Mouse (Mus musculus): ENCODE results near the gene Pebp1. TPM values are rescaled to one million over a fixed set of nuclear protein-coding genes. Genes with fewer than 3 reads are reported as not detected.

Pebp1 gene
- polyA plus RNA-seq, 1 experiment from 2014 or later: 129 TPM

GRCm38 (mm10) chr5:117251763-117252162 lies 35.7 kb downstream of the Pebp1 start:
- H3K27me3 ChIP-seq (ENCODE audit: insufficient read depth, low read length): no peaks in the 10 kb centered on the region
- no peak overlapping the region for H3K4me3 ChIP-seq (ENCODE audit: low read depth, low read length)
- no peak for TF ChIP-seq CTCF (IDR thresholded peaks at IDR 0.05; ENCODE audit: low read depth)
- peak; percentile 74 for ATAC-seq
- 74% methylated on average over 3 of the region's 3 CpGs for WGBS (ENCODE audit: insufficient replicate concordance)
- H3K4me2 ChIP-seq (ENCODE audit: low read depth, low read length): no peak overlapping the region
- H3K4me1 ChIP-seq (ENCODE audit: insufficient read depth): no peaks in the 10 kb centered on the region
- H3K9me3 ChIP-seq (ENCODE audit: low read length): no peaks in the 10 kb centered on the region
- H3K9ac ChIP-seq (replicated peaks): no peak overlapping the region
- no peak overlapping the region for H3K27ac ChIP-seq (ENCODE audit: low read depth)
- no peak for DNase-seq
- peaks cover 60% of the 10 kb centered on the region for H3K36me3 ChIP-seq (replicated peaks; ENCODE audit: insufficient read depth, low read length)

DNA sequence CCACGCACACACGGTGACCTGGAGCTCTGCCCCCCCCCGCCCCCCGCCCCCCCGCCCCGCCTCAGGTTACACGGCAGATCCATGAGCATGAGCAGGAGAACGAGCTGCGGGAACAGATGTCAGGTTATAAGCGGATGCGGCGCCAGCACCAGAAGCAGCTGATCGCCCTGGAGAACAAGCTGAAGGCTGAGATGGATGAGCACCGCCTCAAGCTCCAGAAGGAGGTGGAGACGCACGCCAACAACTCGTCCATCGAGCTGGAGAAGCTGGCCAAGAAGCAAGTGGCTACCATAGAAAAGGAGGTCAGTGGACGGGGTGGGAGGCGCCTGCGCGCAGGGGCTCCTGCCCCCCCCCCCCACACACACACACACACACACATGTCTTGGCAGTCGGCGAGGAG lies 36.6 kb downstream of the Pebp1 start:
- 85% methylated on average over 22 of the region's 24 CpGs for WGBS (ENCODE audit: insufficient replicate concordance)
- Histone ChIP-seq H3K4me2 (ENCODE audit: low read depth, low read length) (no peak overlapping the region), H3K9ac (replicated peaks) (no peak overlapping the region), H3K4me1 (ENCODE audit: insufficient read depth) (no peaks in the 10 kb centered on the region), H3K27me3 (ENCODE audit: insufficient read depth, low read length) (no peaks in the 10 kb centered on the region), H3K4me3 (ENCODE audit: low read depth, low read length) (no peak overlapping the region), H3K9me3 (ENCODE audit: low read length) (no peaks in the 10 kb centered on the region), H3K27ac (ENCODE audit: low read depth) (no peak overlapping the region), H3K36me3 (replicated peaks; ENCODE audit: insufficient read depth, low read length) (peaks cover 51% of the 10 kb centered on the region)
- no peak for ATAC-seq
- no peak for TF ChIP-seq CTCF (IDR thresholded peaks at IDR 0.05; ENCODE audit: low read depth)
- TF ChIP-seq EP300 (IDR thresholded peaks at IDR 0.05; ENCODE audit: low read depth): no peak
- DNase-seq: no peak

- ATAC-seq: no peak
- WGBS (ENCODE audit: insufficient replicate concordance): 65% methylated on average over 10 of the region's 10 CpGs
- Histone ChIP-seq H3K4me2 (ENCODE audit: low read depth, low read length) (no peak overlapping the region), H3K27me3 (ENCODE audit: insufficient read depth, low read length) (no peaks in the 10 kb centered on the region), H3K4me1 (ENCODE audit: insufficient read depth) (no peaks in the 10 kb centered on the region), H3K36me3 (replicated peaks; ENCODE audit: insufficient read depth, low read length) (peaks cover 41% of the 10 kb centered on the region), H3K27ac (ENCODE audit: low read depth) (no peak overlapping the region), H3K9ac (replicated peaks) (no peak overlapping the region), H3K9me3 (ENCODE audit: low read length) (no peaks in the 10 kb centered on the region), H3K4me3 (ENCODE audit: low read depth, low read length) (no peak overlapping the region)
- no peak for DNase-seq
- TF ChIP-seq EP300 (IDR thresholded peaks at IDR 0.05; ENCODE audit: low read depth) (no peak), CTCF (IDR thresholded peaks at IDR 0.05; ENCODE audit: low read depth) (no peak)
These were observed 39.1 kb downstream of the Pebp1 start for GRCm38 (mm10) chr5:117248351-117248750.

GRCm38 (mm10) chr5:117245170-117245569 lies 42.3 kb downstream of the Pebp1 start:
- Histone ChIP-seq H3K9me3 (ENCODE audit: low read length) (no peaks in the 10 kb centered on the region), H3K27ac (ENCODE audit: low read depth) (no peak overlapping the region), H3K27me3 (ENCODE audit: insufficient read depth, low read length) (no peaks in the 10 kb centered on the region), H3K9ac (replicated peaks) (no peak overlapping the region), H3K4me1 (ENCODE audit: insufficient read depth) (no peaks in the 10 kb centered on the region), H3K36me3 (replicated peaks; ENCODE audit: insufficient read depth, low read length) (peaks cover 43% of the 10 kb centered on the region), H3K4me2 (ENCODE audit: low read depth, low read length) (no peak overlapping the region), H3K4me3 (ENCODE audit: low read depth, low read length) (no peak overlapping the region)
- peak; percentile 44 for DNase-seq
- ATAC-seq: peak; percentile 82
- TF ChIP-seq CTCF (IDR thresholded peaks at IDR 0.05; ENCODE audit: low read depth) (no peak), EP300 (IDR thresholded peaks at IDR 0.05; ENCODE audit: low read depth) (peak; percentile 31; the same call in 1 of the 2 replicates)
- WGBS (ENCODE audit: insufficient replicate concordance): 77% methylated on average over 8 of the region's 8 CpGs

- Histone ChIP-seq H3K4me2 (ENCODE audit: low read depth, low read length) (no peak overlapping the region), H3K4me1 (ENCODE audit: insufficient read depth) (no peaks in the 10 kb centered on the region), H3K27me3 (ENCODE audit: insufficient read depth, low read length) (no peaks in the 10 kb centered on the region), H3K4me3 (ENCODE audit: low read depth, low read length) (no peak overlapping the region), H3K9me3 (ENCODE audit: low read length) (no peaks in the 10 kb centered on the region), H3K9ac (replicated peaks) (no peak overlapping the region), H3K36me3 (replicated peaks; ENCODE audit: insufficient read depth, low read length) (peaks cover 38% of the 10 kb centered on the region), H3K27ac (ENCODE audit: low read depth) (no peak overlapping the region)
- ATAC-seq (no peak), DNase-seq (no peak)
- no peak for TF ChIP-seq EP300 (IDR thresholded peaks at IDR 0.05; ENCODE audit: low read depth)
- no peak for TF ChIP-seq CTCF (IDR thresholded peaks at IDR 0.05; ENCODE audit: low read depth)
- 88% methylated on average over 22 of the region's 22 CpGs for WGBS (ENCODE audit: insufficient replicate concordance)
These were observed 44.5 kb downstream of the Pebp1 start for GRCm38 (mm10) chr5:117242671-117243478.

DNA sequence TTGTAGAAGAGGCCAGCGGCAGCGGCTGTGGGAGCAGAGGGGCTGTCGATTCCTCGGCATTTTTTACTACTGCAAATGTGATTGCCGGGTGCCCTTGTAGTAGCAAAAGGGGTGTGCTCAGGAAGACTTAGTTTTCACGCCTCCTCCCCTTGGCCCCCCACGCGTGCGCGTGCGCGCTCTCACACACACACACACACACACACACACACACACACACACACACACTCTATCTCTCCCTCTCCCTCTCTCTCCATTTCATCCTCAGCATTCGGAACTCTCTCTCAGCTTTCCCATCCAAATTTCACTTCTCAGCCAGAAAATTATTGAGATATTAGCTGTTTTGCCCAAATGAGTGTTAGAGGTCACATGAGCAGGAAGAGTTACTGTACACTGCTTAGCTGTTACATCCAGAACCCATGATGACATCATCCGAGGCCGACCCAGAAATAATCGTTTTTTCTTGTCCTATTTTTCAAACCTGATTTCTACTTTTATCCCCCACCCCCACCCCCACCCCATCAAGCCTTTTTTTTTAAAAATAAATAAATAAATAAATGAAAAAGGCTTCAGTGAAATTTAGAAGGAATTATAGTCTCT lies 45.4 kb downstream of the Pebp1 start:
- H3K36me3 ChIP-seq (replicated peaks; ENCODE audit: insufficient read depth, low read length): peaks cover 38% of the 10 kb centered on the region
- DNase-seq: no peak
- 90% methylated on average over 16 of the region's 16 CpGs for WGBS (ENCODE audit: insufficient replicate concordance)

More for the DNA sequence above, 45.4 kb downstream of the Pebp1 start:
- TF ChIP-seq CTCF (IDR thresholded peaks at IDR 0.05; ENCODE audit: low read depth) (no peak), EP300 (IDR thresholded peaks at IDR 0.05; ENCODE audit: low read depth) (no peak)
- Histone ChIP-seq H3K4me1 (ENCODE audit: insufficient read depth) (no peaks in the 10 kb centered on the region), H3K4me2 (ENCODE audit: low read depth, low read length) (no peak overlapping the region), H3K27me3 (ENCODE audit: insufficient read depth, low read length) (no peaks in the 10 kb centered on the region), H3K9ac (replicated peaks) (no peak overlapping the region), H3K9me3 (ENCODE audit: low read length) (no peaks in the 10 kb centered on the region), H3K4me3 (ENCODE audit: low read depth, low read length) (no peak overlapping the region), H3K27ac (ENCODE audit: low read depth) (no peak overlapping the region)
- ATAC-seq: no peak

Measured in liver, postnatal 0 days (tissue).